13 mouse cellular contexts compared by ENCODE assay signal in genomic region chr1:105434631-105435403, GRCm38 (mm10).
A peak's percentile ranks its signal among the peaks of the same experiment; 100 is the strongest.
DNase-seq lines count a peak whose midpoint lies in the region; ATAC-seq and TF ChIP-seq lines count a peak whose summit lies in the region.
"Had no signal": no experiment of that assay in that cellular context is flagged by ENCODE, and none has a peak within 500 bp of the region (broad histone marks: within the 10 kb centered on the region; RNA-seq: fewer than 3 reads in every experiment).

No protein-coding gene starts in this region.

- no peak overlapping the region for H3K4me2 ChIP-seq in neural tube, embryonic 15.5 days
- H3K4me2 ChIP-seq: liver, embryonic 15.5 days had no signal

- no peak overlapping the region for H3K27ac ChIP-seq in MEL (ENCODE audit: control insufficient read depth, low read depth, low read length)
- H3K27ac ChIP-seq in neural tube, embryonic 15.5 days (replicated peaks): no peak overlapping the region
- H3K27ac ChIP-seq: liver, embryonic 15.5 days; stomach, postnatal 0 days had no signal

- H3K4me3 ChIP-seq in MEL (ENCODE audit: control insufficient read depth in 1 of 2, insufficient read depth in 1 of 2, low read depth in 2 of 2, low read length in 2 of 2): no peak overlapping the region
- H3K4me3 ChIP-seq in neural tube, embryonic 15.5 days (replicated peaks): no peak overlapping the region
- H3K4me3 ChIP-seq: liver, embryonic 15.5 days had no signal

- H3K9ac ChIP-seq in MEL (ENCODE audit: control insufficient read depth, low read depth, low read length, poor library complexity, severe bottlenecking): no peak overlapping the region
- H3K9ac ChIP-seq in neural tube, embryonic 15.5 days (replicated peaks): no peak overlapping the region
- H3K9ac ChIP-seq: forebrain, postnatal 0 days; liver, embryonic 15.5 days had no signal

- H3K27me3 ChIP-seq in MEL (ENCODE audit: control insufficient read depth in 1 of 2, insufficient read depth in 2 of 2, low read length in 2 of 2): no peaks in the 10 kb centered on the region
- H3K27me3 ChIP-seq in neural tube, embryonic 15.5 days (replicated peaks): no peaks in the 10 kb centered on the region
- H3K27me3 ChIP-seq: liver, embryonic 15.5 days had no signal

- 81% methylated on average over 8 of the region's 8 CpGs for WGBS in neural tube, embryonic 15.5 days

- TF ChIP-seq RAD21 in MEL (IDR thresholded peaks at IDR 0.05; ENCODE audit: low read depth, low read length): no peak

- no peak for TF ChIP-seq EP300 in MEL (IDR thresholded peaks at IDR 0.05; ENCODE audit: low read depth in 1 of 2, low read length in 2 of 2)

- ATAC-seq in hematopoietic stem cell, adult 5-6 weeks (replicated peaks in 1 of 2; ENCODE audit: insufficient read depth in 1 of 2, low FRiP score in 2 of 2, low TSS enrichment in 1 of 2, low read depth in 1 of 2, poor library complexity in 2 of 2, severe bottlenecking in 2 of 2): peak; percentile 93 to 94
- ATAC-seq in neural tube, embryonic 15.5 days (ENCODE audit: low FRiP score): no peak

- no peak for TF ChIP-seq POLR2A in MEL (IDR thresholded peaks at IDR 0.05; ENCODE audit: control insufficient read depth in 1 of 2, insufficient read depth in 1 of 2, low read depth in 1 of 2, low read length in 2 of 2, poor library complexity in 1 of 2)

- H3K36me3 ChIP-seq in MEL (ENCODE audit: control insufficient read depth in 1 of 2, insufficient read depth in 2 of 2, low read length in 2 of 2): no peaks in the 10 kb centered on the region; a peak in 1 of 4 replicates
- H3K36me3 ChIP-seq in neural tube, embryonic 15.5 days: no peaks in the 10 kb centered on the region
- H3K36me3 ChIP-seq: liver, embryonic 15.5 days had no signal

- TF ChIP-seq CTCF in MEL (IDR thresholded peaks at IDR 0.05 in 2 of 3, conservative IDR thresholded peaks at IDR 0.05 in 1 of 3; ENCODE audit: control insufficient read depth in 1 of 3, insufficient read depth in 1 of 3, low read depth in 2 of 3, low read length in 3 of 3, poor library complexity in 1 of 3, severe bottlenecking in 1 of 3): no peak

- DNase-seq in heart, adult 11 months: peak; percentile 36
- no peak for DNase-seq in heart, adult 9 months (ENCODE audit: low spot score in 2 of 2)
- DNase-seq in MEL (ENCODE audit: low read depth, low spot score): peak; percentile 33
- DNase-seq in thymus, postnatal 0 days (ENCODE audit: low spot score): peak; percentile 85
- no peak for DNase-seq in ovary, postnatal 36 days (ENCODE audit: low spot score)
- no peak for DNase-seq in urinary bladder, adult 2 months (ENCODE audit: low spot score)
- DNase-seq: adrenal gland, postnatal 36 days; forebrain, postnatal 0 days; lung, postnatal 4 days had no signal

- H3K4me1 ChIP-seq in MEL (ENCODE audit: control insufficient read depth in 1 of 2, insufficient read depth in 2 of 2, low read length in 2 of 2): peaks cover 0 to 9% of the 10 kb centered on the region in 2 experiments; a peak in 2 of 4 replicates
- H3K4me1 ChIP-seq in neural tube, embryonic 15.5 days: no peaks in the 10 kb centered on the region
- H3K4me1 ChIP-seq: liver, embryonic 15.5 days had no signal

- H3K9me3 ChIP-seq in MEL (replicated peaks; ENCODE audit: insufficient read depth, low read length): no peaks in the 10 kb centered on the region
- H3K9me3 ChIP-seq in neural tube, embryonic 15.5 days (replicated peaks): no peaks in the 10 kb centered on the region
- H3K9me3 ChIP-seq: liver, embryonic 15.5 days had no signal

- H3K79me2 ChIP-seq in MEL (ENCODE audit: control insufficient read depth, insufficient read depth, low read length, poor library complexity): no peaks in the 10 kb centered on the region

TF ChIP-seq in MEL, 35 proteins besides CTCF, POLR2A, EP300 and RAD21:
- TF ChIP-seq ZNF384 (IDR thresholded peaks at IDR 0.05; ENCODE audit: low read depth, low read length): peak; percentile 54
- TF ChIP-seq MYC (IDR thresholded peaks at IDR 0.05; ENCODE audit: low read depth, low read length): no peak

Comparison
In these comparisons a context has a peak if more than half of its experiments do, and no peak if none do; other contexts are left out.
1. DNase-seq: peak in heart, adult 11 months (single experiment), MEL (single experiment) and thymus, postnatal 0 days (single experiment); none in heart, adult 9 months (0 of 2), ovary, postnatal 36 days (single experiment) and urinary bladder, adult 2 months (single experiment).